Mouse (Mus musculus): ENCODE measurements around the gene Th. TPM values are rescaled to one million over a fixed set of nuclear protein-coding genes. Genes with fewer than 3 reads are reported as not detected.

Th gene
- polyA plus RNA-seq, 1 experiment from 2014 or later = 0.57 TPM

GRCm38 (mm10) chr7:142895223-142895840 is 35.6 kb downstream of the Th start:
- DNase-seq (ENCODE audit: low spot score) = no peak
- no peak for ATAC-seq (replicated peaks; ENCODE audit: low FRiP score, low read depth)
- TF ChIP-seq CTCF (IDR thresholded peaks at IDR 0.05; ENCODE audit: low read depth) = no peak
- no peaks in the 10 kb centered on the region for H3K27me3 ChIP-seq (ENCODE audit: insufficient read depth, low read length)
- no peaks in the 10 kb centered on the region for H3K9me3 ChIP-seq (replicated peaks; ENCODE audit: low read length)
- H3K27ac ChIP-seq = no peak overlapping the region
- WGBS = 67% methylated on average over 18 of the region's 18 CpGs
- H3K4me3 ChIP-seq (replicated peaks; ENCODE audit: low read depth, low read length) = no peak overlapping the region
- no peaks in the 10 kb centered on the region for H3K36me3 ChIP-seq (ENCODE audit: insufficient read depth, low read length)
- H3K9ac ChIP-seq (ENCODE audit: low read depth, low read length) = no peak overlapping the region
- no peak overlapping the region for H3K4me2 ChIP-seq (ENCODE audit: low read length)
- no peaks in the 10 kb centered on the region for H3K4me1 ChIP-seq (replicated peaks; ENCODE audit: insufficient read depth, low read length)

DNA sequence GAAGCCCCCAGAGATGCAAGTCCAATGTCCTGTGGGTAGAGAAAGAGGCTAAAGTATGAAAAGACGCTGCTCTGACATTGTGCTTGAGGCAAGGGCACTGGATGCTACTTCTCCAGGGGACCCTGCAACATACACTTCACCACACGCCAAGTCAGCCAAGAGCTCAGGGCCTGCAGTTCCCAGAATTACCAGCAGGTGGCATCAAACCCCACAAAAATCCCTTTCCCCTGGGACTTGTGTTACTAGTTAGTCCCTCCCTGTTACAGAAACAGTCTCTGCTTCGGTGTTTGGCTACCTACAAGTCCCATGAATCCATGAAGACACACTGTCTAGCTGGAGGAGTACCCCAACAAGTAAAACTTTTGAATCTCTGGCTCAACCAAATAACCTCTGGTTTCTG is 36.3 kb downstream of the Th start:
- ATAC-seq (replicated peaks; ENCODE audit: low FRiP score, low read depth) (peak; percentile 68), DNase-seq (ENCODE audit: low spot score) (peak; percentile 93)
- 0% methylated on average over 3 of the region's 3 CpGs for WGBS
- Histone ChIP-seq H3K27me3 (ENCODE audit: insufficient read depth, low read length) (no peaks in the 10 kb centered on the region), H3K4me3 (replicated peaks; ENCODE audit: low read depth, low read length) (no peak overlapping the region), H3K4me1 (replicated peaks; ENCODE audit: insufficient read depth, low read length) (no peaks in the 10 kb centered on the region), H3K9me3 (replicated peaks; ENCODE audit: low read length) (no peaks in the 10 kb centered on the region), H3K36me3 (ENCODE audit: insufficient read depth, low read length) (no peaks in the 10 kb centered on the region), H3K9ac (ENCODE audit: low read depth, low read length) (no peak overlapping the region), H3K27ac (no peak overlapping the region), H3K4me2 (ENCODE audit: low read length) (no peak overlapping the region)
- TF ChIP-seq CTCF (IDR thresholded peaks at IDR 0.05; ENCODE audit: low read depth) = peak; percentile 97

DNA sequence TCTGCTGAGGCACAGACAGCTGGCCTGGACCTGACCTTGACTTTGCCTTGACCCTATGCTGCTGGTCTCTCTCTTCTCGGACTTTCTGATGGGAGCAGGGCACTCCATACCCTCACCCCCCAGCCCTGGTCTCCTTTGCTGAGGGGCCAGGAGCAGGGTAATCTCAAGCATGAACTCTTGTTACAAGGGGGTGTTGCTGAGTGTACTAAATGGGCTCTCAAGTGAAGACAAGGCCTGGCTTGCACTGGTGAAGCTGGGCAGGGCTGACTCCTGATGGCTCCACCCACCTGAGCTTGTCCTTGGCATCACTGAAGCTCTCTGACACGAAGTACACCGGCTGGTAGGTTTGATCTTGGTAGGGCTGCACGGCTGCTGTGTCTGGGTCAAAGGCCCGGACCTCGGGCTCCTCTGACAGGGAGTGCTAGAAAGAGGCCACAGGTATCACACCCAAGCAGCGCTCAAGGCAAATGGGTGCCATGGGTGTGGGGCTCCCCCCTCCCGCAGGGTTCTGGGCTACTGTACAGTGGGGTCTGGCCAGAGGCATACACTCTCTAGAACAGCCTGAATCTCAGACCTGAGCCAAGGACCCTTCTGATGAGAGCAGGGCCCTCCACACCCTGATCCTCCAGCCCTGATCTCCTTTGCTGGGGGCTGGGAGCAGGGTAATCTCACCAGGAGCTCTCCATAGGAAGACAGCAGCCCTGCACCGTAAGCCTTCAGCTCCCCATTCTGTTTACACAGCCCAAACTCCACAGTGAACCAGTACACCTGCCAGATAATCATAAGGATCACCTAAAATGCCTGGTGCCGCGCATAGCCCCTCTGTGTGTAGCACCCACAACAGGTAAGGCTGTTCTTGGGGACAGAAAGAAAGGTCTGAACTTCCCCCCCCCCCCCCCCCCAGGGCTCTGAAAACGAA is 36.9 kb downstream of the Th start:
- DNase-seq (ENCODE audit: low spot score) (no peak), ATAC-seq (replicated peaks; ENCODE audit: low FRiP score, low read depth) (peak; percentile 19; the same call in 1 of the 2 replicates)
- Histone ChIP-seq H3K27ac (no peak overlapping the region), H3K9me3 (replicated peaks; ENCODE audit: low read length) (no peaks in the 10 kb centered on the region), H3K36me3 (ENCODE audit: insufficient read depth, low read length) (no peaks in the 10 kb centered on the region), H3K4me3 (replicated peaks; ENCODE audit: low read depth, low read length) (no peak overlapping the region), H3K9ac (ENCODE audit: low read depth, low read length) (no peak overlapping the region), H3K4me2 (ENCODE audit: low read length) (no peak overlapping the region), H3K27me3 (ENCODE audit: insufficient read depth, low read length) (no peaks in the 10 kb centered on the region), H3K4me1 (replicated peaks; ENCODE audit: insufficient read depth, low read length) (no peaks in the 10 kb centered on the region)
- TF ChIP-seq CTCF (IDR thresholded peaks at IDR 0.05; ENCODE audit: low read depth) = no peak
- 68% methylated on average over 12 of the region's 12 CpGs for WGBS

DNA sequence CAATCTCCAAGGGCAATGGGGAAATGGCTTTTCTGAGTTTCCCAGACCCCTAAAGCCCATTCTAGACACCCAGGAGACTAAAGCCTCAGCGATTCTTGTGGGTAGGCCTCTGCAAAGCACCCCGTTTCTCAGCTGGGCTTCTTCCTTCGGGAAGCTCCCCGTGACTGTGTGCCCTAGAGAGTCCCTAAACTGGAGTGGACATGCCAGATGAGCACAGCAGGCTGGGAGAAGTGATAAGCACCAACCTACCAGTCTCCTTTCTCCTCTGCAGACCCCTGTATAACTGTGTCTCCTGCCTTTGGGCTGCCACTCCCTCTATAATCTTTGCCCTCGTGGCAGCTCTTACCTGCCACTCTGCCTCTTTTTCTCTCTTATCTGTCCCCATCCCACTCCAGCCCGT is 37.6 kb downstream of the Th start:
- ATAC-seq (replicated peaks; ENCODE audit: low FRiP score, low read depth) = no peak
- no peaks in the 10 kb centered on the region for H3K27me3 ChIP-seq (ENCODE audit: insufficient read depth, low read length)
- 72% methylated on average over 6 of the region's 6 CpGs for WGBS
- no peak overlapping the region for H3K27ac ChIP-seq
- no peak for DNase-seq (ENCODE audit: low spot score)
- no peak overlapping the region for H3K9ac ChIP-seq (ENCODE audit: low read depth, low read length)
- no peaks in the 10 kb centered on the region for H3K4me1 ChIP-seq (replicated peaks; ENCODE audit: insufficient read depth, low read length)
- H3K4me2 ChIP-seq (ENCODE audit: low read length) = no peak overlapping the region
- H3K36me3 ChIP-seq (ENCODE audit: insufficient read depth, low read length) = no peaks in the 10 kb centered on the region
- TF ChIP-seq CTCF (IDR thresholded peaks at IDR 0.05; ENCODE audit: low read depth) = no peak
- no peaks in the 10 kb centered on the region for H3K9me3 ChIP-seq (replicated peaks; ENCODE audit: low read length)
- no peak overlapping the region for H3K4me3 ChIP-seq (replicated peaks; ENCODE audit: low read depth, low read length)

DNA sequence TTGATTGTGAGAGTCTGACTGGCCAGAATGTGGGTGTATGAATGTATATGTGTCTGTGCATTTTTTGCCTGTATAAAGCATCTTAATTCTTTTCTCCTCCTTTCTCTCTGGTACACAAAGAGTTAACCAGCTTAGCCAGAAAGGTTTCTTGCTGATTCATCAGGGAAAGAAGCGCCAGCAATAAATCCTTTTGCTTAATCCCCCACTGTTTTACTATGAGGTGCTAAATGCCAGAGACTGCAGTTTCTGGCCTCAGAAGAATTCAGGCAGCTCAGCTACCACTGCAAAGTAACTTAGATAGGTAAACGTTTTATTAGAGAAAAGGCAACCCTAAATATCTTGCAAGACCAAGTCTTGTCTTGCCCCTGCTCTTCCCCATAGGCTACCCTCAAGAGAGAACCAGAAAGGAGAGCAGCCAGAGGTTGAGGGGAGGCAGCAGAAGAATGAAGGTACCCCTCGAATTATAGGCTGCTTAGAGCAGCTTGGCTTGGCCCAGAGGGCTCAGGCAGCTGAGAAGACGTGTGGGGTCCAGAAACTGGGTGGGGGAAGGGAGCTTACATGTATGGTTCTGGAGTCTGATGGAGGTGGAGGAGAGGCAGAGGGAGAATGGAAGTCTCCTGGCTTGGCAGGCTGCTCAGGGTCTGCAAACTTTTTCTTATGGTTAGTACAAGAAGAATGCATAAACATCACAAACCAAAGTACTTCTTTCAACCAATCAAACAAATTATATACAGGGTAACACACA is 61.3 kb downstream of the Th start:
- no peak for TF ChIP-seq CTCF (IDR thresholded peaks at IDR 0.05; ENCODE audit: low read depth)
- no peak overlapping the region for H3K27ac ChIP-seq
- WGBS = 2% methylated on average over 4 of the region's 4 CpGs
- no peaks in the 10 kb centered on the region for H3K4me1 ChIP-seq (replicated peaks; ENCODE audit: insufficient read depth, low read length)
- ATAC-seq (replicated peaks; ENCODE audit: low FRiP score, low read depth) (no peak), DNase-seq (ENCODE audit: low spot score) (no peak)
- H3K9ac ChIP-seq (ENCODE audit: low read depth, low read length) = no peak overlapping the region
- H3K4me3 ChIP-seq (replicated peaks; ENCODE audit: low read depth, low read length) = no peak overlapping the region
- H3K4me2 ChIP-seq (ENCODE audit: low read length) = no peak overlapping the region
- no peaks in the 10 kb centered on the region for H3K9me3 ChIP-seq (replicated peaks; ENCODE audit: low read length)
- H3K27me3 ChIP-seq (ENCODE audit: insufficient read depth, low read length) = no peaks in the 10 kb centered on the region
- no peaks in the 10 kb centered on the region for H3K36me3 ChIP-seq (ENCODE audit: insufficient read depth, low read length)

DNA sequence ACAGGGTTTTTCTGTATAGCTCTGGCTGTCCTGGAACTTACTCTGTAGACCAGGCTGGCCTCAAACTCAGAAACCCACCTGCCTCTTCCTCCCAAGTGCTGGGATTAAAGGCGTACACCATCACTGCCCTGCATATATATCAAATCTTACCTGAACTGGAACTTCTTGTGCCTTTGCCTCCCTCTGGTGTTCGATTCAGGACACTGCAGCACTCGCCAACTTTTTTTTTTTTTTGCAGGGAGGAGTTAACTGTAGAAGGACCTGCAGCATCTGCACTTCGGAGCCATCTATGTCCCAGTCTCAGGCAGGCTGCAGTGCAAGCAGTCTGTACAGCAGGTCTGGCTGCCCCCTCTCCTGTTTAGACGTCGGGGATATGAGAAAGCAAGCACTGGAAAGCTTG is 80.2 kb downstream of the Th start:
- DNase-seq (ENCODE audit: low spot score) (peak; percentile 72), ATAC-seq (replicated peaks; ENCODE audit: low FRiP score, low read depth) (no peak)
- Histone ChIP-seq H3K27ac (no peak overlapping the region), H3K9ac (ENCODE audit: low read depth, low read length) (no peak overlapping the region), H3K4me1 (replicated peaks; ENCODE audit: insufficient read depth, low read length) (no peaks in the 10 kb centered on the region), H3K36me3 (ENCODE audit: insufficient read depth, low read length) (no peaks in the 10 kb centered on the region), H3K4me3 (replicated peaks; ENCODE audit: low read depth, low read length) (no peak overlapping the region), H3K27me3 (ENCODE audit: insufficient read depth, low read length) (no peaks in the 10 kb centered on the region), H3K4me2 (ENCODE audit: low read length) (no peak overlapping the region), H3K9me3 (replicated peaks; ENCODE audit: low read length) (no peaks in the 10 kb centered on the region)
- peak; percentile 86 for TF ChIP-seq CTCF (IDR thresholded peaks at IDR 0.05; ENCODE audit: low read depth)
- WGBS = 11% methylated on average over 6 of the region's 6 CpGs

Other genes with a start within 250 kb of the Th start
- not detected in 2 replicates for gene Ins2, start 187.7 kb downstream of the Th start, polyA plus RNA-seq (2015; fragmentation: Nextera tagmentation; extraction: Ambion mirVana)
- 0.60 and 1.2 TPM in 2 replicates for gene Ascl2, start 38.1 kb upstream of the Th start, polyA plus RNA-seq (2015; fragmentation: Nextera tagmentation; extraction: Ambion mirVana)
- 1.0 and 1.1 TPM in 2 replicates for gene Tspan32, start 73.9 kb upstream of the Th start, polyA plus RNA-seq (2015; fragmentation: Nextera tagmentation; extraction: Ambion mirVana)
- gene Cd81, start 121.6 kb upstream of the Th start, polyA plus RNA-seq (2015; fragmentation: Nextera tagmentation; extraction: Ambion mirVana) = 621 and 647 TPM in 2 replicates
- gene Tssc4, start 138.1 kb upstream of the Th start, polyA plus RNA-seq (2015; fragmentation: Nextera tagmentation; extraction: Ambion mirVana) = 69.1 and 72.3 TPM in 2 replicates
- 3.4 and 3.9 TPM in 2 replicates for gene Trpm5, start 163.5 kb upstream of the Th start, polyA plus RNA-seq (2015; fragmentation: Nextera tagmentation; extraction: Ambion mirVana)
- gene Kcnq1, start 175.2 kb upstream of the Th start, polyA plus RNA-seq (2015; fragmentation: Nextera tagmentation; extraction: Ambion mirVana) = 12.6 and 13.4 TPM in 2 replicates

Measured in kidney, postnatal 0 days (tissue).